Mouse (Mus musculus) lung, adult 2 months (tissue): ENCODE data around the gene Igf2bp1. TPM values are rescaled to one million over a fixed set of nuclear protein-coding genes. Genes with fewer than 3 reads are reported as not detected.

Experiments
- DNase-seq: peaks from one replicate; pipeline ENCODE4 v3.0.0; 2022
- H3K4me1 ChIP-seq: fragments of 200-500 bp; 2 replicates; pipeline ENCODE4 v1.6.1; 2011; ENCODE audit warnings: low read length; ENCODE audit not compliant: control insufficient read depth, insufficient read depth
- H3K4me3 ChIP-seq: fragments of 200-500 bp; replicated peaks from 2 replicates; pipeline ENCODE3; 2011; ENCODE audit warnings: low read depth, mild to moderate bottlenecking, control low read depth, low read length; ENCODE audit errors: extremely low read depth
- CTCF ChIP-seq: fragments of 200-500 bp; IDR thresholded peaks from 2 replicates; pipeline ENCODE4 v1.5.1; 2011; ENCODE audit warnings: mild to moderate bottlenecking, low read length, control low read depth; ENCODE audit not compliant: insufficient read depth
- POLR2A ChIP-seq: fragments of 200-500 bp; IDR thresholded peaks from 2 replicates; pipeline ENCODE4 v1.6.1; 2011; ENCODE audit warnings: low read depth, mild to moderate bottlenecking, control low read depth, low read length, borderline replicate concordance; ENCODE audit errors: extremely low read depth
- WGBS: fragments of 180-500 bp; shearing (Covaris S2); methylation state at CpG from one replicate; pipeline ENCODE4 v1.1.7; 2018; 5-methylcytosine and 5-hydroxymethylcytosine counted together
- polyA plus RNA-seq: library from polyadenylated mRNA; depleted of rRNA; stranded (reverse); fragments of >200 nt; gene quantifications from 2 replicates; pipeline ENCODE4 v1.2.3, GENCODE M21; 2012

Gene Igf2bp1
- polyA plus RNA-seq, 1 experiment: 1.6 TPM

DNA sequence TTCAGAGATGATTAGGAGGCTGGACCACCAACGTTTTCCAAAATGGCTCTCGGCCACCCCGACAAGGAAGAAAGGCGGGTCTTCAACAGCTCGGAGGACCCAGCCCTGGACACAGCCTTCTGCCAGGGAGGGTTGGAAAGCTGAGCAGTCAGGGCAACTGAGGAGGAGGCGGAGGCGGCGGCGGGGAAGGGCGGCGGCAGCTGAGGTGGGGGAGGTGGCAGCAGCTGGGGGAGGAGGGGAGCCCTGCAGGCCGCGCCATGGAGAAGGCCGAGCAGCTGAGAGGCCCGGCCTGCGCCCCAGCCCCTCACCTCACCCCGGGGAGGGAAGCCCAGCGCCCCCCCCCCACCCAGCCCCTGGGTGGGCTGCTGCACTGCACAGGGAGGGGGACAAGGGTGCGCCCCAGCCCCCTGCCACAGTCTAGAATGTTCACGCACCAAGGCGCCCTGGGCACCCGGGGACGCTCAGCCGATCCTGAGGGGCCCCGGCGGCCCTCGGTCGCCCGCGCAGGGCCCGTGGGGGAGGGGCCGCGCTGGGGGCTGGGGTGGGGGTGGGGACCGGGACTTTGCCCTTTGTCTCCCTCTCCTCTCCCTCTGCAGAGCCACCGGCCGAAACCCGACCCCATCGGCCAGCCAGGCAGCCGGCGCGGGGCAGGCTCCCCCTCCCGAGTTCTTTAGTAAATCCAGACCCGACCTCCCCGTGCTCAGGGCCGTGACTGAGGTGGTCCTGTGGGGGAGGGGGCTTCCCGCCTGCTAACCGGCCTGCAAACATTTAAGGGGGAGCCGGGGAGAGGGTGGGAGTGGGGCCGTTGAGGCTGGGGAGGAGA, 14.6 kb downstream of the Igf2bp1 start:
- DNase-seq: no peak
- H3K4me1 ChIP-seq: no peaks in the 10 kb centered on the region
- H3K4me3 ChIP-seq: no peak overlapping the region
- 22% methylated on average over 47 of the region's 49 CpGs for WGBS
- TF ChIP-seq POLR2A (no peak), CTCF (no peak)

- WGBS: 86% methylated on average over 4 of the region's 4 CpGs
- no peak for DNase-seq
- H3K4me3 ChIP-seq: no peak overlapping the region
- no peaks in the 10 kb centered on the region for H3K4me1 ChIP-seq
- no peak for TF ChIP-seq CTCF
- TF ChIP-seq POLR2A: no peak
Measured at GRCm38 (mm10) chr11:95990431-95990830, 15.3 kb downstream of the Igf2bp1 start.

DNA sequence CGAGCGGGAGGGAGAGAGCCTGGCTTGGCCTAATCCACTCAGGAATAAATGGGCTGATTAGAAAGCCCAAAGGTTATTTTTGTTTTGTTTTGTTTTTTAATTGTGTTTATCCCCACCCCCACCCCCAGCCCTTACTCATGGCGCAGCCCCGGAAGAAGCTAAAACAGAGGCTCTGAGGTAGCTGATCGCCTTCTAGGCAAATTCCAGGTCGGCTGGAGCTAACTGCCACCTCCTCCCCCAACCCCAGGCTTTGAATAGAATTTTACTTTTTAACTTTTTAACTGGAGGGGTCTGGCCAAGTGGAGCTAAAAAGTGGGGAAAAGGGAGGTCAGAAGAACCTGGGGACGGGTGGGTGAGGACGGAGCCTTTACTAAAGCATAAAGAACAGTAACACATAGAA, 15.9 kb downstream of the Igf2bp1 start:
- no peak for DNase-seq
- WGBS: 91% methylated on average over 8 of the region's 8 CpGs
- no peak overlapping the region for H3K4me3 ChIP-seq
- TF ChIP-seq POLR2A (no peak), CTCF (no peak)
- no peaks in the 10 kb centered on the region for H3K4me1 ChIP-seq

DNA sequence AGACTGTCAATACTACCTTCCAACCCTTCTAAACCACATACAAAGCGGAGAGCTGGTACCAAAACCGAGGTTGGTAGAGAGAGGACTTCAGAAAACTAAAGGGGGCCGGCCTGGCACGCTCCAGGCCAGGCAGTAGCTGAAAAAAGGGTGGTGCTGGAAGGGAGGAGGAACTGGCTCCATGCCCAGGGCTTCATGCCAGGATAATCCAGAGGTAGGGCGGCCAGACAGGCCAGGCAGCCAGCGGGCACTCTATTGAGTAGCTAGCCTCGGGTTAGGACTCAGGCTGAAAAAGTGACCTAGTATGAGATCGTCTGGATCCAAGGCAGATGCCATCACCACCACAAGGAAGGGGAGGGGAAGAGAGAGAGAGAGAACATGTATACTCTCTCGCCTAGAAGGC, 17.2 kb downstream of the Igf2bp1 start:
- Histone ChIP-seq H3K4me3 (no peak overlapping the region), H3K4me1 (no peaks in the 10 kb centered on the region)
- TF ChIP-seq CTCF (no peak), POLR2A (no peak)
- WGBS: 25% methylated on average over 9 of the region's 9 CpGs
- peak; percentile 81 for DNase-seq

- WGBS: 55% methylated on average over 6 of the region's 6 CpGs
- no peak overlapping the region for H3K4me3 ChIP-seq
- no peak for DNase-seq
- TF ChIP-seq CTCF (no peak), POLR2A (no peak)
- no peaks in the 10 kb centered on the region for H3K4me1 ChIP-seq
Measured at GRCm38 (mm10) chr11:95987854-95988447, 17.8 kb downstream of the Igf2bp1 start.

GRCm38 (mm10) chr11:95982475-95982874, 23.3 kb downstream of the Igf2bp1 start:
- WGBS: 62% methylated on average over 1 of the region's 1 CpGs
- TF ChIP-seq CTCF (no peak), POLR2A (no peak)
- H3K4me1 ChIP-seq: no peaks in the 10 kb centered on the region
- no peak for DNase-seq
- no peak overlapping the region for H3K4me3 ChIP-seq

DNA sequence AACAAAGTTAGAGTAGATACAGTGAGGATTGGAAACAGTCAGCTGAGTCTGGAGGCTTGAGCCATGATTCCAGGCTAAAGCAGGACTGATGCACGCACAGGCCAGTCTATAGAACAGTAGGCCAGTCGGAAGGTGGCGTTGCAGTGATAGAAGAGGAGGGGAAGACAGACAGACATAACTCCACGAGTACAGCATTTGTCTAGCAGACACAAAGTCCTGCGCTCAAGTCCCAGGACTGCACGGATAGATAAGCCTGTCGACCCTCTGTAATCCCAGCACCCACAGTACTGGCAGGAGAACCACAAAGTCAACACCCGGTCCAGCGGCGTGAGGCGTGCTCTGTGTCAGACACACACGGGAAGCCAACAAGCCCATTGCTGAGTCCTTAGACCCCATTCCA, 23.9 kb downstream of the Igf2bp1 start:
- WGBS: 73% methylated on average over 12 of the region's 12 CpGs
- no peak for DNase-seq

GRCm38 (mm10) chr11:95980762-95981418, 24.9 kb downstream of the Igf2bp1 start:
- WGBS: 71% methylated on average over 8 of the region's 8 CpGs
- Histone ChIP-seq H3K4me1 (no peaks in the 10 kb centered on the region), H3K4me3 (no peak overlapping the region)
- TF ChIP-seq POLR2A (no peak), CTCF (peak; percentile 57)
- no peak for DNase-seq

More for the DNA sequence above, 23.9 kb downstream of the Igf2bp1 start:
- Histone ChIP-seq H3K4me1 (no peaks in the 10 kb centered on the region), H3K4me3 (peak overlapping the region; percentile 8)
- no peak for TF ChIP-seq POLR2A
- TF ChIP-seq CTCF: no peak

GRCm38 (mm10) chr11:95978487-95978886, 27.3 kb downstream of the Igf2bp1 start:
- H3K4me1 ChIP-seq: no peaks in the 10 kb centered on the region
- DNase-seq: no peak
- TF ChIP-seq CTCF (no peak), POLR2A (no peak)
- no peak overlapping the region for H3K4me3 ChIP-seq
- 78% methylated on average over 3 of the region's 3 CpGs for WGBS
